Mouse (Mus musculus): ENCODE data around the gene Tbc1d19.

The Tbc1d19 gene

GRCm38 (mm10) chr5:53920416-53920815, 111.0 kb downstream of the Tbc1d19 start:
- no peak for DNase-seq

- no peak for DNase-seq
These were observed 112.9 kb downstream of the Tbc1d19 start for GRCm38 (mm10) chr5:53922149-53922904.

GRCm38 (mm10) chr5:53924005-53924404, 114.6 kb downstream of the Tbc1d19 start:
- peak in 1 of 2 experiments; percentile 42 for DNase-seq

- no peak for DNase-seq
These were observed 117.0 kb downstream of the Tbc1d19 start for GRCm38 (mm10) chr5:53926301-53926855.

GRCm38 (mm10) chr5:53927886-53928285, 118.5 kb downstream of the Tbc1d19 start:
- no peak for DNase-seq

GRCm38 (mm10) chr5:53928537-53928936, 119.1 kb downstream of the Tbc1d19 start:
- DNase-seq = no peak

- peak; percentile 52 to 70 for DNase-seq
These were observed 119.8 kb downstream of the Tbc1d19 start for GRCm38 (mm10) chr5:53929205-53929614.

- DNase-seq = no peak
These were observed 120.4 kb downstream of the Tbc1d19 start for GRCm38 (mm10) chr5:53929814-53930213.

- DNase-seq = no peak
These were observed 121.6 kb downstream of the Tbc1d19 start for GRCm38 (mm10) chr5:53931011-53931410.

GRCm38 (mm10) chr5:53933628-53934027, 124.2 kb downstream of the Tbc1d19 start:
- peak; percentile 91 to 92 for DNase-seq

GRCm38 (mm10) chr5:53934040-53934439, 124.6 kb downstream of the Tbc1d19 start:
- no peak for DNase-seq

GRCm38 (mm10) chr5:53934826-53935225, 125.4 kb downstream of the Tbc1d19 start:
- no peak for DNase-seq

GRCm38 (mm10) chr5:53937187-53937586, 127.8 kb downstream of the Tbc1d19 start:
- no peak for DNase-seq

- peak in 1 of 2 experiments; percentile 27 for DNase-seq
These were observed 129.6 kb downstream of the Tbc1d19 start for GRCm38 (mm10) chr5:53939026-53939425.

- no peak for DNase-seq
These were observed 132.1 kb downstream of the Tbc1d19 start for GRCm38 (mm10) chr5:53941322-53942024.

GRCm38 (mm10) chr5:53942332-53942731, 132.9 kb downstream of the Tbc1d19 start:
- no peak for DNase-seq

- DNase-seq = no peak
These were observed 134.0 kb downstream of the Tbc1d19 start for GRCm38 (mm10) chr5:53943321-53943857.

- no peak for DNase-seq
These were observed 137.3 kb downstream of the Tbc1d19 start for GRCm38 (mm10) chr5:53946747-53947146.

- DNase-seq = peak; percentile 59 to 67
These were observed 138.3 kb downstream of the Tbc1d19 start for GRCm38 (mm10) chr5:53947549-53948183.

- peak; percentile 69 to 81 for DNase-seq
These were observed 139.3 kb downstream of the Tbc1d19 start for GRCm38 (mm10) chr5:53948606-53949266.

GRCm38 (mm10) chr5:53950189-53950588, 140.8 kb downstream of the Tbc1d19 start:
- DNase-seq = no peak

- DNase-seq = no peak
These were observed 143.8 kb downstream of the Tbc1d19 start for GRCm38 (mm10) chr5:53953216-53953615.
